Mouse (Mus musculus): ENCODE measurements at regions not wholly inside any gene's neighbourhood (a gene's known extent, or its start where the extent isn't known, plus 50 kb on each side); places are given as distances from the start of the nearest gene placed in this dataset.

GRCm38 (mm10) chr2:95521624-95522023 lies 796.3 kb upstream of the Lrrc4c start:
- Histone ChIP-seq H3K27ac (ENCODE audit: low read length) (no peak overlapping the region), H3K4me3 (replicated peaks; ENCODE audit: low read length) (no peak overlapping the region), H3K4me2 (ENCODE audit: low read length) (no peak overlapping the region), H3K9me3 (ENCODE audit: control insufficient read depth, low read length) (no peaks in the 10 kb centered on the region), H3K27me3 (replicated peaks; ENCODE audit: control insufficient read depth, insufficient read depth, low read length) (no peaks in the 10 kb centered on the region), H3K9ac (replicated peaks; ENCODE audit: low read depth, low read length) (no peak overlapping the region), H3K36me3 (ENCODE audit: control insufficient read depth, insufficient read depth) (no peaks in the 10 kb centered on the region), H3K4me1 (replicated peaks; ENCODE audit: control insufficient read depth, insufficient read depth, low read length) (no peaks in the 10 kb centered on the region)
- ATAC-seq = no peak

- Histone ChIP-seq H3K4me2 (ENCODE audit: low read length) (no peak overlapping the region), H3K36me3 (ENCODE audit: control insufficient read depth, insufficient read depth) (no peaks in the 10 kb centered on the region), H3K9ac (replicated peaks; ENCODE audit: low read depth, low read length) (no peak overlapping the region), H3K4me1 (replicated peaks; ENCODE audit: control insufficient read depth, insufficient read depth, low read length) (no peaks in the 10 kb centered on the region), H3K4me3 (replicated peaks; ENCODE audit: low read length) (no peak overlapping the region), H3K27me3 (replicated peaks; ENCODE audit: control insufficient read depth, insufficient read depth, low read length) (no peaks in the 10 kb centered on the region), H3K27ac (ENCODE audit: low read length) (no peak overlapping the region), H3K9me3 (ENCODE audit: control insufficient read depth, low read length) (no peaks in the 10 kb centered on the region)
- WGBS = 30% methylated on average over 4 of the region's 4 CpGs
- ATAC-seq = no peak
Observed at GRCm38 (mm10) chr2:95524590-95525266, 793.2 kb upstream of the Lrrc4c start.

GRCm38 (mm10) chr2:95564089-95564488 lies 753.9 kb upstream of the Lrrc4c start:
- WGBS = 91% methylated on average over 2 of the region's 2 CpGs
- Histone ChIP-seq H3K4me3 (replicated peaks; ENCODE audit: low read length) (no peak overlapping the region), H3K27me3 (replicated peaks; ENCODE audit: control insufficient read depth, insufficient read depth, low read length) (no peaks in the 10 kb centered on the region)

GRCm38 (mm10) chr2:95575882-95576281 lies 742.1 kb upstream of the Lrrc4c start:
- Histone ChIP-seq H3K4me3 (replicated peaks; ENCODE audit: low read length) (no peak overlapping the region), H3K9me3 (ENCODE audit: control insufficient read depth, low read length) (no peaks in the 10 kb centered on the region), H3K27me3 (replicated peaks; ENCODE audit: control insufficient read depth, insufficient read depth, low read length) (no peaks in the 10 kb centered on the region), H3K9ac (replicated peaks; ENCODE audit: low read depth, low read length) (no peak overlapping the region), H3K27ac (ENCODE audit: low read length) (no peak overlapping the region), H3K4me1 (replicated peaks; ENCODE audit: control insufficient read depth, insufficient read depth, low read length) (no peaks in the 10 kb centered on the region), H3K36me3 (ENCODE audit: control insufficient read depth, insufficient read depth) (no peaks in the 10 kb centered on the region), H3K4me2 (ENCODE audit: low read length) (no peak overlapping the region)
- 85% methylated on average over 3 of the region's 3 CpGs for WGBS
- no peak for ATAC-seq

More at GRCm38 (mm10) chr2:95564089-95564488, 753.9 kb upstream of the Lrrc4c start:
- no peak for ATAC-seq
- no peaks in the 10 kb centered on the region for H3K36me3 ChIP-seq (ENCODE audit: control insufficient read depth, insufficient read depth)
- H3K4me1 ChIP-seq (replicated peaks; ENCODE audit: control insufficient read depth, insufficient read depth, low read length) = no peaks in the 10 kb centered on the region
- H3K27ac ChIP-seq (ENCODE audit: low read length) = no peak overlapping the region
- H3K9ac ChIP-seq (replicated peaks; ENCODE audit: low read depth, low read length) = no peak overlapping the region
- no peak overlapping the region for H3K4me2 ChIP-seq (ENCODE audit: low read length)
- no peaks in the 10 kb centered on the region for H3K9me3 ChIP-seq (ENCODE audit: control insufficient read depth, low read length)

GRCm38 (mm10) chr2:95579201-95579600 lies 738.8 kb upstream of the Lrrc4c start:
- Histone ChIP-seq H3K4me3 (replicated peaks; ENCODE audit: low read length) (no peak overlapping the region), H3K27me3 (replicated peaks; ENCODE audit: control insufficient read depth, insufficient read depth, low read length) (no peaks in the 10 kb centered on the region), H3K27ac (ENCODE audit: low read length) (no peak overlapping the region), H3K9ac (replicated peaks; ENCODE audit: low read depth, low read length) (no peak overlapping the region), H3K4me1 (replicated peaks; ENCODE audit: control insufficient read depth, insufficient read depth, low read length) (no peaks in the 10 kb centered on the region), H3K4me2 (ENCODE audit: low read length) (no peak overlapping the region), H3K9me3 (ENCODE audit: control insufficient read depth, low read length) (no peaks in the 10 kb centered on the region), H3K36me3 (ENCODE audit: control insufficient read depth, insufficient read depth) (no peaks in the 10 kb centered on the region)
- no peak for ATAC-seq
- 92% methylated on average over 1 of the region's 1 CpGs for WGBS

- H3K4me2 ChIP-seq (ENCODE audit: low read length) = no peak overlapping the region
- no peak for ATAC-seq
- no peak overlapping the region for H3K4me3 ChIP-seq (replicated peaks; ENCODE audit: low read length)
Observed at GRCm38 (mm10) chr2:95586002-95586401, 732.0 kb upstream of the Lrrc4c start.

GRCm38 (mm10) chr2:95587044-95587443 lies 730.9 kb upstream of the Lrrc4c start:
- whole genome bisulfite sequencing = 10% methylated on average over 4 of the region's 4 CpGs
- no peaks in the 10 kb centered on the region for H3K27me3 ChIP-seq (replicated peaks; ENCODE audit: control insufficient read depth, insufficient read depth, low read length)
- H3K27ac ChIP-seq (ENCODE audit: low read length) = no peak overlapping the region
- no peak overlapping the region for H3K4me2 ChIP-seq (ENCODE audit: low read length)
- H3K9ac ChIP-seq (replicated peaks; ENCODE audit: low read depth, low read length) = no peak overlapping the region
- H3K4me3 ChIP-seq (replicated peaks; ENCODE audit: low read length) = no peak overlapping the region
- no peaks in the 10 kb centered on the region for H3K9me3 ChIP-seq (ENCODE audit: control insufficient read depth, low read length)
- ATAC-seq = no peak
- no peaks in the 10 kb centered on the region for H3K36me3 ChIP-seq (ENCODE audit: control insufficient read depth, insufficient read depth)
- H3K4me1 ChIP-seq (replicated peaks; ENCODE audit: control insufficient read depth, insufficient read depth, low read length) = no peaks in the 10 kb centered on the region

More at GRCm38 (mm10) chr2:95586002-95586401, 732.0 kb upstream of the Lrrc4c start:
- H3K4me1 ChIP-seq (replicated peaks; ENCODE audit: control insufficient read depth, insufficient read depth, low read length) = no peaks in the 10 kb centered on the region
- no peak overlapping the region for H3K27ac ChIP-seq (ENCODE audit: low read length)
- no peaks in the 10 kb centered on the region for H3K27me3 ChIP-seq (replicated peaks; ENCODE audit: control insufficient read depth, insufficient read depth, low read length)
- H3K9ac ChIP-seq (replicated peaks; ENCODE audit: low read depth, low read length) = no peak overlapping the region
- no peaks in the 10 kb centered on the region for H3K36me3 ChIP-seq (ENCODE audit: control insufficient read depth, insufficient read depth)
- no peaks in the 10 kb centered on the region for H3K9me3 ChIP-seq (ENCODE audit: control insufficient read depth, low read length)

GRCm38 (mm10) chr2:95613354-95613753 lies 704.6 kb upstream of the Lrrc4c start:
- peak; percentile 61 for ATAC-seq
- Histone ChIP-seq H3K36me3 (ENCODE audit: control insufficient read depth, insufficient read depth) (no peaks in the 10 kb centered on the region), H3K4me3 (replicated peaks; ENCODE audit: low read length) (no peak overlapping the region), H3K27ac (ENCODE audit: low read length) (no peak overlapping the region), H3K4me2 (ENCODE audit: low read length) (no peak overlapping the region), H3K4me1 (replicated peaks; ENCODE audit: control insufficient read depth, insufficient read depth, low read length) (no peaks in the 10 kb centered on the region), H3K9me3 (ENCODE audit: control insufficient read depth, low read length) (no peaks in the 10 kb centered on the region), H3K27me3 (replicated peaks; ENCODE audit: control insufficient read depth, insufficient read depth, low read length) (no peaks in the 10 kb centered on the region), H3K9ac (replicated peaks; ENCODE audit: low read depth, low read length) (no peak overlapping the region)
- 58% methylated on average over 5 of the region's 5 CpGs for WGBS

GRCm38 (mm10) chr2:95637533-95637932 lies 680.4 kb upstream of the Lrrc4c start:
- no peaks in the 10 kb centered on the region for H3K36me3 ChIP-seq (ENCODE audit: control insufficient read depth, insufficient read depth)
- no peaks in the 10 kb centered on the region for H3K9me3 ChIP-seq (ENCODE audit: control insufficient read depth, low read length)
- H3K9ac ChIP-seq (replicated peaks; ENCODE audit: low read depth, low read length) = no peak overlapping the region
- no peak overlapping the region for H3K4me3 ChIP-seq (replicated peaks; ENCODE audit: low read length)
- WGBS = 94% methylated on average over 1 of the region's 1 CpGs
- H3K27ac ChIP-seq (ENCODE audit: low read length) = no peak overlapping the region
- H3K27me3 ChIP-seq (replicated peaks; ENCODE audit: control insufficient read depth, insufficient read depth, low read length) = no peaks in the 10 kb centered on the region
- H3K4me1 ChIP-seq (replicated peaks; ENCODE audit: control insufficient read depth, insufficient read depth, low read length) = no peaks in the 10 kb centered on the region
- H3K4me2 ChIP-seq (ENCODE audit: low read length) = no peak overlapping the region
- no peak for ATAC-seq

- no peaks in the 10 kb centered on the region for H3K36me3 ChIP-seq (ENCODE audit: control insufficient read depth, insufficient read depth)
- WGBS = 86% methylated on average over 6 of the region's 6 CpGs
Observed at GRCm38 (mm10) chr2:95674347-95674746, 643.6 kb upstream of the Lrrc4c start.

More at GRCm38 (mm10) chr2:95674347-95674746, 643.6 kb upstream of the Lrrc4c start:
- Histone ChIP-seq H3K4me2 (ENCODE audit: low read length) (no peak overlapping the region), H3K27ac (ENCODE audit: low read length) (no peak overlapping the region), H3K9me3 (ENCODE audit: control insufficient read depth, low read length) (no peaks in the 10 kb centered on the region), H3K4me3 (replicated peaks; ENCODE audit: low read length) (no peak overlapping the region), H3K27me3 (replicated peaks; ENCODE audit: control insufficient read depth, insufficient read depth, low read length) (no peaks in the 10 kb centered on the region), H3K4me1 (replicated peaks; ENCODE audit: control insufficient read depth, insufficient read depth, low read length) (no peaks in the 10 kb centered on the region), H3K9ac (replicated peaks; ENCODE audit: low read depth, low read length) (no peak overlapping the region)
- no peak for ATAC-seq

Data from forebrain, embryonic 16.5 days (tissue).